Mouse (Mus musculus) myocyte (in vitro differentiated cells): Measurements from ENCODE around the gene Tdrd9. TPM values are rescaled to one million over a fixed set of nuclear protein-coding genes. Genes with fewer than 3 reads are reported as not detected.
"Not testable (repeated sequence)": the region's sequence is repeated elsewhere in the genome, so short reads cannot be mapped to it uniquely, and the experiment has no call there.

ENCODE experiments used
- H3K27me3 ChIP-seq: one replicate; pipeline ENCODE4 v1.6.1; 2011; ENCODE audit not compliant: control insufficient read depth, insufficient read depth, insufficient read length
- H3K36me3 ChIP-seq: one replicate; pipeline ENCODE4 v1.6.1; 2011; ENCODE audit not compliant: control insufficient read depth, insufficient read depth
- H3K4me2 ChIP-seq: one replicate; pipeline ENCODE4 v1.6.1; 2011; ENCODE audit warnings: low read depth, control low read depth
- H3K4me3 ChIP-seq: one replicate; pipeline ENCODE4 v1.5.1; 2011; ENCODE audit warnings: mild to moderate bottlenecking, control low read depth, moderate library complexity
- H3K79me2 ChIP-seq: one replicate; pipeline ENCODE4 v1.6.1; 2011; ENCODE audit not compliant: control insufficient read depth, insufficient read depth
- H3ac ChIP-seq: one replicate; pipeline ENCODE4 v1.6.1; 2011; ENCODE audit not compliant: control insufficient read depth, insufficient read length
- CEBPB ChIP-seq: IDR thresholded peaks from 2 replicates; pipeline ENCODE4 v1.6.1; 2011; ENCODE audit warnings: mild to moderate bottlenecking, moderate library complexity; ENCODE audit not compliant: poor library complexity, insufficient read depth, severe bottlenecking
- E2F4 ChIP-seq: IDR thresholded peaks from one replicate; pipeline ENCODE4 v1.6.1; 2011; ENCODE audit warnings: mild to moderate bottlenecking, control low read depth, moderate library complexity; ENCODE audit not compliant: insufficient read depth
- MAX ChIP-seq: IDR thresholded peaks from one replicate; pipeline ENCODE4 v1.6.1; 2011; ENCODE audit warnings: low read depth, mild to moderate bottlenecking, control low read depth
- MYOD1 ChIP-seq, 3 experiments: IDR thresholded peaks; one replicate each; pipeline ENCODE4 v1.6.1; 2011; ENCODE audit warnings: control low read depth in 2 of 3, low read depth in 2 of 3, mild to moderate bottlenecking in 2 of 3, moderate library complexity in 1 of 3; ENCODE audit not compliant: insufficient read length in 2 of 3, control insufficient read depth in 1 of 3
- MYOG ChIP-seq, 3 experiments: IDR thresholded peaks; one replicate each; pipeline ENCODE4 v1.6.1; 2011; ENCODE audit warnings: control low read depth in 2 of 3, low read depth in 2 of 3, mild to moderate bottlenecking in 2 of 3; ENCODE audit not compliant: insufficient read length in 2 of 3, control insufficient read depth in 1 of 3, insufficient read depth in 1 of 3
- POLR2A ChIP-seq: IDR thresholded peaks from one replicate; pipeline ENCODE4 v1.6.1; 2011; ENCODE audit warnings: low read depth, mild to moderate bottlenecking, control low read depth, moderate library complexity; ENCODE audit not compliant: insufficient read length
- POLR2AphosphoS2 ChIP-seq: IDR thresholded peaks from one replicate; pipeline ENCODE4 v1.6.1; 2011; ENCODE audit warnings: low read depth, control low read depth; ENCODE audit not compliant: insufficient read length
- REST ChIP-seq: IDR thresholded peaks from one replicate; pipeline ENCODE4 v1.6.1; 2011; ENCODE audit warnings: mild to moderate bottlenecking, control low read depth, moderate library complexity; ENCODE audit not compliant: insufficient read depth, insufficient read length
- SRF ChIP-seq: IDR thresholded peaks from one replicate; pipeline ENCODE4 v1.6.1; 2011; ENCODE audit warnings: low read depth; ENCODE audit not compliant: control insufficient read depth, insufficient read length
- TCF12 ChIP-seq: IDR thresholded peaks from one replicate; pipeline ENCODE4 v1.6.1; 2011; ENCODE audit warnings: mild to moderate bottlenecking, control low read depth; ENCODE audit not compliant: poor library complexity, insufficient read depth, severe bottlenecking
- TCF3 ChIP-seq: IDR thresholded peaks from one replicate; pipeline ENCODE4 v1.6.1; 2011; ENCODE audit warnings: low read depth, control low read depth; ENCODE audit not compliant: insufficient read length
- USF1 ChIP-seq: IDR thresholded peaks from one replicate; pipeline ENCODE4 v1.6.1; 2011; ENCODE audit warnings: low read depth, mild to moderate bottlenecking, control low read depth, moderate library complexity
- polyA plus RNA-seq: library from polyadenylated mRNA; unstranded; fragments of >200 nt; fragmentation: generic; extraction: Trizol; gene quantifications from one replicate; pipeline ENCODE4 v1.2.1, GENCODE M21; 2012; ENCODE audit warnings: missing spikeins

The Tdrd9 gene
- polyA plus RNA-seq, 1 experiment: 1.7 TPM

GRCm38 (mm10) chr12:112035341-112036100, 64.2 kb downstream of the Tdrd9 start:
- H3K79me2 ChIP-seq, H3ac ChIP-seq, H3K27me3 ChIP-seq, H3K4me3 ChIP-seq, H3K4me2 ChIP-seq, H3K36me3 ChIP-seq: not testable (repeated sequence)
- TF ChIP-seq MYOD1 (IDR thresholded peaks at IDR 0.05; ENCODE audit: control insufficient read depth in 1 of 3, insufficient read length in 2 of 3, low read depth in 2 of 3) (peak in 2 of 3 experiments; percentile 71 to 80), MYOG (IDR thresholded peaks at IDR 0.05; ENCODE audit: control insufficient read depth in 1 of 3, insufficient read depth in 1 of 3, insufficient read length in 2 of 3, low read depth in 2 of 3) (peak in 2 of 3 experiments; percentile 60 to 70), TCF3 (peak; percentile 27)

GRCm38 (mm10) chr12:112038441-112038840, 67.1 kb downstream of the Tdrd9 start:
- H3K4me2 ChIP-seq: no peak overlapping the region
- H3K79me2 ChIP-seq: no peaks in the 10 kb centered on the region
- H3K36me3 ChIP-seq: no peaks in the 10 kb centered on the region
- TF ChIP-seq SRF (no peak), REST (no peak), MAX (no peak), E2F4 (no peak)
- no peaks in the 10 kb centered on the region for H3K27me3 ChIP-seq
- no peak overlapping the region for H3K4me3 ChIP-seq
- no peak overlapping the region for H3ac ChIP-seq

GRCm38 (mm10) chr12:112039169-112039568, 67.8 kb downstream of the Tdrd9 start:
- Histone ChIP-seq H3ac (no peak overlapping the region), H3K4me3 (no peak overlapping the region), H3K27me3 (no peaks in the 10 kb centered on the region), H3K4me2 (no peak overlapping the region), H3K36me3 (no peaks in the 10 kb centered on the region), H3K79me2 (no peaks in the 10 kb centered on the region)
- no peak for TF ChIP-seq E2F4
- no peak for TF ChIP-seq USF1
- TF ChIP-seq TCF12: no peak
- no peak for TF ChIP-seq MAX
- TF ChIP-seq POLR2A: no peak
- no peak for TF ChIP-seq MYOD1 (IDR thresholded peaks at IDR 0.05; ENCODE audit: control insufficient read depth in 1 of 3, insufficient read length in 2 of 3, low read depth in 2 of 3)
- no peak for TF ChIP-seq REST
- TF ChIP-seq TCF3: no peak
- TF ChIP-seq SRF: no peak
- TF ChIP-seq CEBPB: no peak
- TF ChIP-seq MYOG (IDR thresholded peaks at IDR 0.05; ENCODE audit: control insufficient read depth in 1 of 3, insufficient read depth in 1 of 3, insufficient read length in 2 of 3, low read depth in 2 of 3): no peak
- no peak for TF ChIP-seq POLR2AphosphoS2

GRCm38 (mm10) chr12:112042681-112043080, 71.3 kb downstream of the Tdrd9 start:
- H3K4me2 ChIP-seq: no peak overlapping the region
- H3K79me2 ChIP-seq: no peaks in the 10 kb centered on the region
- H3ac ChIP-seq: no peak overlapping the region
- no peaks in the 10 kb centered on the region for H3K36me3 ChIP-seq
- TF ChIP-seq POLR2A: no peak
- no peak for TF ChIP-seq MAX
- no peak for TF ChIP-seq SRF
- TF ChIP-seq USF1: no peak
- TF ChIP-seq TCF3: no peak
- TF ChIP-seq POLR2AphosphoS2: no peak
- TF ChIP-seq REST: no peak
- no peak for TF ChIP-seq MYOD1 (IDR thresholded peaks at IDR 0.05; ENCODE audit: control insufficient read depth in 1 of 3, insufficient read length in 2 of 3, low read depth in 2 of 3)
- no peak for TF ChIP-seq CEBPB
- no peak for TF ChIP-seq E2F4
- no peak for TF ChIP-seq TCF12
- TF ChIP-seq MYOG (IDR thresholded peaks at IDR 0.05; ENCODE audit: control insufficient read depth in 1 of 3, insufficient read depth in 1 of 3, insufficient read length in 2 of 3, low read depth in 2 of 3): no peak
- no peak overlapping the region for H3K4me3 ChIP-seq
- no peaks in the 10 kb centered on the region for H3K27me3 ChIP-seq

GRCm38 (mm10) chr12:112077651-112078050, 106.3 kb downstream of the Tdrd9 start:
- H3ac ChIP-seq: no peak overlapping the region
- no peaks in the 10 kb centered on the region for H3K79me2 ChIP-seq
- no peak overlapping the region for H3K4me2 ChIP-seq
- TF ChIP-seq POLR2A: no peak
- TF ChIP-seq MYOD1 (IDR thresholded peaks at IDR 0.05; ENCODE audit: control insufficient read depth in 1 of 3, insufficient read length in 2 of 3, low read depth in 2 of 3): no peak
- peak; percentile 28 for TF ChIP-seq REST
- no peak for TF ChIP-seq MYOG (IDR thresholded peaks at IDR 0.05; ENCODE audit: control insufficient read depth in 1 of 3, insufficient read depth in 1 of 3, insufficient read length in 2 of 3, low read depth in 2 of 3)
- TF ChIP-seq USF1: no peak
- no peak for TF ChIP-seq MAX
- no peak for TF ChIP-seq CEBPB
- TF ChIP-seq TCF3: no peak
- no peaks in the 10 kb centered on the region for H3K27me3 ChIP-seq
- no peak overlapping the region for H3K4me3 ChIP-seq
- no peaks in the 10 kb centered on the region for H3K36me3 ChIP-seq
